Mouse (Mus musculus): ENCODE measurements at regions not wholly inside any gene's neighbourhood (a gene's known extent, or its start where the extent isn't known, plus 50 kb on each side); places are given as distances from the start of the nearest gene placed in this dataset.

- ATAC-seq (ENCODE audit: low FRiP score) (no peak), DNase-seq (ENCODE audit: low spot score) (no peak)
- H3K4me2 ChIP-seq (replicated peaks; ENCODE audit: low read depth, low read length) = no peak overlapping the region
- no peaks in the 10 kb centered on the region for H3K36me3 ChIP-seq (ENCODE audit: control insufficient read depth, insufficient read depth, low read length)
- no peaks in the 10 kb centered on the region for H3K4me1 ChIP-seq (replicated peaks; ENCODE audit: control insufficient read depth, insufficient read depth, low read length)
- 89% methylated on average over 4 of the region's 4 CpGs for WGBS
- no peaks in the 10 kb centered on the region for H3K27me3 ChIP-seq (ENCODE audit: control insufficient read depth, insufficient read depth, low read length)
- H3K27ac ChIP-seq (ENCODE audit: low read depth, low read length) = no peak overlapping the region
- no peak overlapping the region for H3K9ac ChIP-seq (ENCODE audit: low read depth, low read length)
- H3K4me3 ChIP-seq (ENCODE audit: low read depth, low read length) = no peak overlapping the region
- no peaks in the 10 kb centered on the region for H3K9me3 ChIP-seq (ENCODE audit: control insufficient read depth, low read length)
Observed at GRCm38 (mm10) chr9:84240491-84240975, 315.6 kb downstream of the Bckdhb start.

GRCm38 (mm10) chr9:84249765-84250164 is 324.8 kb downstream of the Bckdhb start:
- H3K4me1 ChIP-seq (replicated peaks; ENCODE audit: control insufficient read depth, insufficient read depth, low read length) = no peaks in the 10 kb centered on the region
- no peak overlapping the region for H3K27ac ChIP-seq (ENCODE audit: low read depth, low read length)
- H3K4me3 ChIP-seq (ENCODE audit: low read depth, low read length) = no peak overlapping the region
- no peak overlapping the region for H3K9ac ChIP-seq (ENCODE audit: low read depth, low read length)
- H3K4me2 ChIP-seq (replicated peaks; ENCODE audit: low read depth, low read length) = no peak overlapping the region
- H3K27me3 ChIP-seq (ENCODE audit: control insufficient read depth, insufficient read depth, low read length) = no peaks in the 10 kb centered on the region
- H3K36me3 ChIP-seq (ENCODE audit: control insufficient read depth, insufficient read depth, low read length) = no peaks in the 10 kb centered on the region
- 97% methylated on average over 1 of the region's 1 CpGs for WGBS
- no peak for ATAC-seq (ENCODE audit: low FRiP score)
- no peaks in the 10 kb centered on the region for H3K9me3 ChIP-seq (ENCODE audit: control insufficient read depth, low read length)
- DNase-seq (ENCODE audit: low spot score) = no peak

- H3K27me3 ChIP-seq (ENCODE audit: control insufficient read depth, insufficient read depth, low read length) = no peaks in the 10 kb centered on the region
- H3K4me2 ChIP-seq (replicated peaks; ENCODE audit: low read depth, low read length) = no peak overlapping the region
- H3K36me3 ChIP-seq (ENCODE audit: control insufficient read depth, insufficient read depth, low read length) = no peaks in the 10 kb centered on the region
- H3K4me1 ChIP-seq (replicated peaks; ENCODE audit: control insufficient read depth, insufficient read depth, low read length) = no peaks in the 10 kb centered on the region
- H3K27ac ChIP-seq (ENCODE audit: low read depth, low read length) = no peak overlapping the region
- 22% methylated on average over 7 of the region's 7 CpGs for WGBS
- H3K4me3 ChIP-seq (ENCODE audit: low read depth, low read length) = no peak overlapping the region
- H3K9ac ChIP-seq (ENCODE audit: low read depth, low read length) = no peak overlapping the region
- H3K9me3 ChIP-seq (ENCODE audit: control insufficient read depth, low read length) = no peaks in the 10 kb centered on the region
- DNase-seq (ENCODE audit: low spot score) (peak; percentile 75), ATAC-seq (ENCODE audit: low FRiP score) (peak; percentile 88)
Observed at GRCm38 (mm10) chr9:84253022-84253991, 328.4 kb downstream of the Bckdhb start.

- no peaks in the 10 kb centered on the region for H3K9me3 ChIP-seq (ENCODE audit: control insufficient read depth, low read length)
- H3K4me3 ChIP-seq (ENCODE audit: low read depth, low read length) = no peak overlapping the region
- ATAC-seq (ENCODE audit: low FRiP score) = no peak
- 60% methylated on average over 1 of the region's 1 CpGs for WGBS
- no peak overlapping the region for H3K27ac ChIP-seq (ENCODE audit: low read depth, low read length)
- no peak for DNase-seq (ENCODE audit: low spot score)
- H3K4me2 ChIP-seq (replicated peaks; ENCODE audit: low read depth, low read length) = no peak overlapping the region
- H3K9ac ChIP-seq (ENCODE audit: low read depth, low read length) = no peak overlapping the region
- H3K4me1 ChIP-seq (replicated peaks; ENCODE audit: control insufficient read depth, insufficient read depth, low read length) = no peaks in the 10 kb centered on the region
- H3K27me3 ChIP-seq (ENCODE audit: control insufficient read depth, insufficient read depth, low read length) = no peaks in the 10 kb centered on the region
- no peaks in the 10 kb centered on the region for H3K36me3 ChIP-seq (ENCODE audit: control insufficient read depth, insufficient read depth, low read length)
Observed at GRCm38 (mm10) chr9:84258488-84258887, 333.5 kb downstream of the Bckdhb start.

DNA sequence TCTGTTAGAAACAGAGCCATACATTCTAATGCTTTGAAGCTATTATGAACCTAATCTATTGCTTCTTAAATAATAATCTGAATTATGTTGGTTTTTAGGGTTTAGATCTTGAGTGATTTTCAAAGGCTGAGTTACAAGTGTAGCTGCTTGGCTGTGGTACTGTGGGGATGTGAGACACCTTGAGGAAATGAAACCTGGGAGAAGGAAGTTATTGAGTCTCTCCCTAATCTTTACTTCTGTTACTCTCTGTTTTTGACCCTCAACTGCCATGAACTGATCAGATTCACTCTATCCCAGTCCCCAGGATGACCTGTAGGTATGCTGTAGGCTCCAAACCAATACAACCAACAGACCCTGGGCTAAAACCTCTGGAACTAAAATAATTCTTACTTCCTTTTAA is 334.8 kb downstream of the Bckdhb start:
- Histone ChIP-seq H3K4me1 (replicated peaks; ENCODE audit: control insufficient read depth, insufficient read depth, low read length) (no peaks in the 10 kb centered on the region), H3K4me2 (replicated peaks; ENCODE audit: low read depth, low read length) (no peak overlapping the region), H3K27ac (ENCODE audit: low read depth, low read length) (no peak overlapping the region), H3K27me3 (ENCODE audit: control insufficient read depth, insufficient read depth, low read length) (no peaks in the 10 kb centered on the region), H3K9me3 (ENCODE audit: control insufficient read depth, low read length) (no peaks in the 10 kb centered on the region), H3K36me3 (ENCODE audit: control insufficient read depth, insufficient read depth, low read length) (no peaks in the 10 kb centered on the region), H3K4me3 (ENCODE audit: low read depth, low read length) (no peak overlapping the region), H3K9ac (ENCODE audit: low read depth, low read length) (no peak overlapping the region)
- ATAC-seq (ENCODE audit: low FRiP score) = no peak
- DNase-seq (ENCODE audit: low spot score) = no peak

- no peaks in the 10 kb centered on the region for H3K27me3 ChIP-seq (ENCODE audit: control insufficient read depth, insufficient read depth, low read length)
- no peak overlapping the region for H3K27ac ChIP-seq (ENCODE audit: low read depth, low read length)
- H3K4me1 ChIP-seq (replicated peaks; ENCODE audit: control insufficient read depth, insufficient read depth, low read length) = no peaks in the 10 kb centered on the region
- no peaks in the 10 kb centered on the region for H3K9me3 ChIP-seq (ENCODE audit: control insufficient read depth, low read length)
- 88% methylated on average over 5 of the region's 5 CpGs for WGBS
- H3K36me3 ChIP-seq (ENCODE audit: control insufficient read depth, insufficient read depth, low read length) = no peaks in the 10 kb centered on the region
- DNase-seq (ENCODE audit: low spot score) (no peak), ATAC-seq (ENCODE audit: low FRiP score) (no peak)
- no peak overlapping the region for H3K4me3 ChIP-seq (ENCODE audit: low read depth, low read length)
- H3K9ac ChIP-seq (ENCODE audit: low read depth, low read length) = no peak overlapping the region
- no peak overlapping the region for H3K4me2 ChIP-seq (replicated peaks; ENCODE audit: low read depth, low read length)
Observed at GRCm38 (mm10) chr9:84262151-84262550, 337.2 kb downstream of the Bckdhb start.

- WGBS = 83% methylated on average over 7 of the region's 7 CpGs
- DNase-seq (ENCODE audit: low spot score) (no peak), ATAC-seq (ENCODE audit: low FRiP score) (no peak)
- Histone ChIP-seq H3K27me3 (ENCODE audit: control insufficient read depth, insufficient read depth, low read length) (no peaks in the 10 kb centered on the region), H3K4me2 (replicated peaks; ENCODE audit: low read depth, low read length) (no peak overlapping the region), H3K9me3 (ENCODE audit: control insufficient read depth, low read length) (no peaks in the 10 kb centered on the region), H3K4me3 (ENCODE audit: low read depth, low read length) (no peak overlapping the region), H3K4me1 (replicated peaks; ENCODE audit: control insufficient read depth, insufficient read depth, low read length) (no peaks in the 10 kb centered on the region), H3K36me3 (ENCODE audit: control insufficient read depth, insufficient read depth, low read length) (no peaks in the 10 kb centered on the region), H3K9ac (ENCODE audit: low read depth, low read length) (no peak overlapping the region), H3K27ac (ENCODE audit: low read depth, low read length) (no peak overlapping the region)
Observed at GRCm38 (mm10) chr9:84266974-84267373, 342.0 kb downstream of the Bckdhb start.

DNA sequence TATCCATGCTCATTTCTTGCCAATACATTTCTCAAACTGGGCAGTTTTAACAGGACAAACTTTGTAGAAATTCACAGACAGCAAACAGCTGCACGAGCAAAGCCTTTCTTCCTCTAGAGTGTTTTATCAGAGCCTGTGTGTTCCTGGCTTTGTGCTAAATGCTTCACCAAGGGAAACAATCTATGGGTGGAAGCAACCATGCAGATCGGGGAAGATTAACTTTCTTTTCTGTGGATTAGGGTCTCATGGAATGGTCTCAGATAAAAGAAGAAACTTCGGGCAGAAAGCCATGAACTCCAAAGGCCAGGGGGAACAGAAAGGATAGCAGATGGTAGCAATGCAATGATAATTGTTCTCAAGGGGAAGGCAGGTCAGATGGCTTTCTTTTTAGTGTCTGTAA is 349.7 kb downstream of the Bckdhb start:
- Histone ChIP-seq H3K36me3 (ENCODE audit: control insufficient read depth, insufficient read depth, low read length) (no peaks in the 10 kb centered on the region), H3K9ac (ENCODE audit: low read depth, low read length) (no peak overlapping the region), H3K4me3 (ENCODE audit: low read depth, low read length) (no peak overlapping the region), H3K9me3 (ENCODE audit: control insufficient read depth, low read length) (no peaks in the 10 kb centered on the region), H3K27me3 (ENCODE audit: control insufficient read depth, insufficient read depth, low read length) (no peaks in the 10 kb centered on the region), H3K4me1 (replicated peaks; ENCODE audit: control insufficient read depth, insufficient read depth, low read length) (no peaks in the 10 kb centered on the region; the same call in 1 of the 2 replicates), H3K27ac (ENCODE audit: low read depth, low read length) (no peak overlapping the region), H3K4me2 (replicated peaks; ENCODE audit: low read depth, low read length) (no peak overlapping the region)
- DNase-seq (ENCODE audit: low spot score) = no peak
- WGBS = 64% methylated on average over 3 of the region's 3 CpGs
- ATAC-seq (ENCODE audit: low FRiP score) = no peak

GRCm38 (mm10) chr9:84278295-84278694 is 353.4 kb downstream of the Bckdhb start:
- H3K4me3 ChIP-seq (ENCODE audit: low read depth, low read length) = no peak overlapping the region

More at GRCm38 (mm10) chr9:84278295-84278694, 353.4 kb downstream of the Bckdhb start:
- H3K27ac ChIP-seq (ENCODE audit: low read depth, low read length) = no peak overlapping the region
- no peaks in the 10 kb centered on the region for H3K36me3 ChIP-seq (ENCODE audit: control insufficient read depth, insufficient read depth, low read length)
- no peak overlapping the region for H3K9ac ChIP-seq (ENCODE audit: low read depth, low read length)
- DNase-seq (ENCODE audit: low spot score) (no peak), ATAC-seq (ENCODE audit: low FRiP score) (0 out of 2 replicates have a peak, but pooled peaks have one; percentile 36)
- no peak overlapping the region for H3K4me2 ChIP-seq (replicated peaks; ENCODE audit: low read depth, low read length)
- no peaks in the 10 kb centered on the region for H3K9me3 ChIP-seq (ENCODE audit: control insufficient read depth, low read length)
- no peaks in the 10 kb centered on the region for H3K27me3 ChIP-seq (ENCODE audit: control insufficient read depth, insufficient read depth, low read length)
- no peaks in the 10 kb centered on the region; the same call in 1 of the 2 replicates for H3K4me1 ChIP-seq (replicated peaks; ENCODE audit: control insufficient read depth, insufficient read depth, low read length)
- 63% methylated on average over 4 of the region's 4 CpGs for WGBS

All from hindbrain, embryonic 11.5 days (tissue).